Mouse (Mus musculus): ENCODE measurements around the gene Mfsd14a.

The Mfsd14a gene

DNA sequence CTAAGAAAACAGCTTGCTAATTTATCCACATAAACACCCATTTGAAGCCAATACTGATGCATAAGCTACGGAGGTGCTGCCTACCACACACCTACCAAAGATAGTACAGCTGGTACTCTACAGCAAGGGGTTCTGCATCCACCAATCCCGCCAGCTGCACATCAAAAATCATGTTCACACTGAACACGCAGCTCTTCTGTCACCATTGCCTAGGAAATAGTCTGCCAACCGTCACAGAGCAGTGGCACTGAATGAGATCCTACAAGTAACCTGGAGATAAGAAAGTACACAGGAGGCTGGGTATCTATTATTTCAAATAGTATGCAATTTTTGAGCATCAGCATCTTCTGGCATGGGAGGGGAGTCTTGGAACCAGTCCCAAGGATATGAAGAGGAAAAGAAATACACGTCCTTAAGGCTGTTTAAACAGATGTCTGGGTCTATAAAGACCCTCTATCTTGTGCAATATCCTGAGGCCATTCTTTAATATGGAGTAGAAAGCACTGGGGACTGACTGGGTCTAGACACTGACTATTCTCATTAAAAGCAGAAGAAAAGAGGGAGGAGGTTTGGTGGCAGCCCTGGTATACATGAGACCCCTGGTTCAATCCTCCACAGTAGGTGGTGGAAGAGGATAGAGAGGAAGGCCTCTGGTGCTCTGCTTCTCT is 9.1 kb downstream of the Mfsd14a start:
- no peak for DNase-seq (ENCODE audit: extremely low read depth, low read depth, low spot score)

DNA sequence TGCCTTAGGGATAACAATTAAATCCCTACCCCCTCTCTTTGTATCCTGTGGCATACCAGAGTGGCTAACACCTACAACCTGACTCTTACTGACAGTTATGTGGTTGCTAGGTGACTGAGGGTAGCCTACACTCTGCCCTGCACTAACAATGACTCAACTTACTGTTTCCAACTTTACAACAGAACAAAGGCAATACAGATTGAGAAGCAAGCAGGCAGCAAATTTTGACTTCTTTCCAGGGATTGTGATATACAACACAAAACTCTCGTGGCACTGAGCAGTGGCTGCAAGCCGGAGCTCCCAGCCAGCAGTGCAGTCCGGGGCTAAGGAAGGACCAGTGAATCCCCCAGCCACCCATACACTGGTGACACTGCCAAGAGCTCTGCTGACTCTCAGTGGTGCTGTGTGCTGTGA is 10.4 kb downstream of the Mfsd14a start:
- DNase-seq (ENCODE audit: extremely low read depth, low read depth, low spot score) = peak; percentile 14

DNA sequence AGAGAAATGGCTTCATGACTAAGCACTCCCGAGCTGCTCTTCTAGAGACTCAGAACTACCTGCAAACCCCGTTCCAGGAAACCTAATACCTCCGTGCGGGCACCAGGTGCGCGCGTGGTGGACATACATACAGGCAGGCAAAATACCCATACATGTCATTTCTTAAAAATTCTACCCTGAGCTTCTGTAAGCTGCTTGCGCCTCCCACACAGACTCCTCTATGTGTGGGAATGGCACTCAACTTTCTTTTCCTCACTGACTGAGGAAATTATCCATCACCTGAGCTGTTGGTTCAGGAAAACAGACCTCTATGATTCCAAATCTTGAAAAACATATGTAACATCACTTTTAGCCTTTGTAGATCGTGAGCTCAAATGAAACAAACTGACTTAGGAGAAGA is 11.8 kb downstream of the Mfsd14a start:
- DNase-seq (ENCODE audit: extremely low read depth, low read depth, low spot score) = no peak

DNA sequence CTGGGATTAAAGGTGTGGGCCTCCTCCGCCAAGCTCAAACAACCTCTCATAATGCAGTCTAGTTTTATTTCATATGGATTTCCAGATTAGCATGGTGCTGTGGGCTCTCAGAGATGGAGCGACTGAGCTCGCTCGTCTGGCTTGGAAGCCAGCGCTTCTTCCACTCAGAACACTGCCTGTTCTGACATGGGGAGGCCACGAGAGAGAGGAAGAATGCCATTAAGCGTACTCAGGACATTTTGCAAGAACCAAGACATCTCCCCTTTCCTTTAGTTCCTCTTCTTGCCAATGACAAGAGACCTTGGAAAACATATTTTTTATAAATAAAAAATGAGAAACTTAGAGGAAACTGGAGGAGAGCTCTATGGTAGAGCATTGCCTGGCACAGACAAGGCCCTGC is 13.7 kb downstream of the Mfsd14a start:
- no peak for DNase-seq (ENCODE audit: extremely low read depth, low read depth, low spot score)

DNA sequence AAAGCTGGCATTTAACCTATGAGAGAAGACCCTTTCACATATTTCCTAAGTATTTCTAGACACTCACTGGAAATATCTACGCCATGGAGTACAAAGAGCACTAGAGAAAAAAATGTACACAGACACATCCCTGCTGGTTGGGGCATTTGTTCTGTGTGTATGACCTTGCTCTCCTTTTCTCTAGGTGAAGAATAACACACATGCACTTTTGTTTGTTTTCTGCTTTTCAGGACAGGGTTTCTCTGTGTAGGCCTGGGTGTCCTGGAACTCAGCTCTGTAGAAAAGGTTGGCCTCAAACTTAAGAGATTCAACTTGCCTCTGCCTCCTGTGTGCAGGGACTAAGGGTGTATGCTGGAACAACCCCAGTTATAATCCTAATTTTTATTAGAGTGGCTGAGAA is 16.1 kb downstream of the Mfsd14a start:
- DNase-seq (ENCODE audit: extremely low read depth, low read depth, low spot score) = no peak

DNA sequence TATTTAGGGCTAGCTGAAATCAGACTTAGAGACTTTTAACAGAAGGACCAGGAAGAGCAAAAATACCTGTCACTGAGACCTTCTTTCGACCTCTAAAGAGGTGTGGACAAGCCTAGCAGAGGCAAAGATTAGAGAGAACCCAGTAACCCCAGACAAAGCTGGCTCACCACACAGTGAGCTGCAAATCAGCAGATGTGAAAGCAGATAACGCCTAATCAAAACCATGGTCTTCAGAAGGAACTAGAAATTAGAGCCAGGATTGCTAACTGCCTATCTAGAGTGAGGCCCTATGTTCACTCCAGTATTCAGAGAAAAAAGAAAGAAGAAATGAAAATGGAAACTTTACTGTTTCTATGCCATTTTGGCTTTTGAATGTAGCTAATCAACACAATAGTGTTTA is 20.1 kb downstream of the Mfsd14a start:
- no peak for DNase-seq (ENCODE audit: extremely low read depth, low read depth, low spot score)

DNA sequence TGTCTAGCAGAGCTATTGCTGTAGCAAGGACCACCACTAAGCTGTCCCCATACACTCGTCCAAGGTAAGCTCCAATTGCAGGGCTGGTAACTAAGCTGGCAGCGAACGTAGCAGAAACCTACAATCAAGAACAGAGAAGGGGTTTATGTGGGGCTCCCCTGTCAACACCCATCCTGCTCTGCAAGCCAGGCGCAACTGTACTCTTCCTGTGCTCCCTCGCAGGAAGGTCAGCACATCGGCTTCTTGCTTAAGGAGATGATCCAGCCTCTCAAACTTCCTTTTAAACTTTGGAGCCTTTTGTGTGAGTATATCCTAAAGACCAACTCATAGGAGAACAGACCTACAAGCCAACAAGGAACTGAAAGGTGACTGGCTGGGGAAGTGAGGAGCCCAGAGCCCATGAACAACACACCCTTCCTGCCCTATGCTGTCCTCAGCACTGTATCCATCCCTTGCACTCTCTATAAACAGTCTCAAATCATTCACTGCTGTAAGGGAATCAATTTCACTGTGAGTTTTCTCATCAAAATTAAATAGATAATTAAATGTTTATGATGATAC is 20.6 kb downstream of the Mfsd14a start:
- no peak for DNase-seq (ENCODE audit: extremely low read depth, low read depth, low spot score)

DNA sequence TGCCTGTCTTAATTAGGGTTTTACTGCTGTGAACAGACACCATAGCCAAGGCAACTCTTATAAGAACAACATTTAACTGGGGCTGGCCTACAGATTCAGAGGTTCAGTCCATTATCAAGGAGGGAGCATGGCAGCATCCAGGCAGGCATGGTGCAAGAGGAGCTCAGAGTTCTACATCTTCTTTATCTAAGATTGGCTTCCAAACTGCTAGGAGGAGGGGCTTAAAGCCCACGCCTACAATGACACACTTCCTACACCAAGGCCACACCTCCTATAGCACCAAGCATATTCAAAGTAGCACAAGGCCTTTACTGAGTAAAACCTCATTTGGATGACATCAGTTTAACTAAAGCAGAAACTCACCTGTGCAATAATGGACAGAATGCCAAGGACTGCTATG is 22.5 kb downstream of the Mfsd14a start:
- no peak for DNase-seq (ENCODE audit: extremely low read depth, low read depth, low spot score)

DNA sequence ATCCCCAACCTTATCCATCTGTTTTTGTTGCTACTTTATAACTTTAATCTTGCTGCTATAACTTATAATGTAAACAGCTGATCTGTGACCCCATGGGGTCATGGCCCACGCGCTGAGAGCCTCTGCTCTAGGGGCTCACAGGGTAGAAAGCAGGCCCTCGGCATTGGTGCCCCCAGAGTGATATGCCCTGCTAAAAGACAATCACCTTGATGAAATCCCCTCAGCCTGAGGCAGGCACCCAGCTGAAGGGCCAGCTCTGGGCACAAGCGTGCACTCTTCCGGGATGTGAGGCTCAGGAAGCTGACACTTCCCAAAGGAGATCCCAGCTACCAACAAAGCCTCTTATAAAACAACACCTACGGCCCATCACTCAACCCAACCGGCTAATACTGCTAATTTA is 23.9 kb downstream of the Mfsd14a start:
- no peak for DNase-seq (ENCODE audit: extremely low read depth, low read depth, low spot score)

DNA sequence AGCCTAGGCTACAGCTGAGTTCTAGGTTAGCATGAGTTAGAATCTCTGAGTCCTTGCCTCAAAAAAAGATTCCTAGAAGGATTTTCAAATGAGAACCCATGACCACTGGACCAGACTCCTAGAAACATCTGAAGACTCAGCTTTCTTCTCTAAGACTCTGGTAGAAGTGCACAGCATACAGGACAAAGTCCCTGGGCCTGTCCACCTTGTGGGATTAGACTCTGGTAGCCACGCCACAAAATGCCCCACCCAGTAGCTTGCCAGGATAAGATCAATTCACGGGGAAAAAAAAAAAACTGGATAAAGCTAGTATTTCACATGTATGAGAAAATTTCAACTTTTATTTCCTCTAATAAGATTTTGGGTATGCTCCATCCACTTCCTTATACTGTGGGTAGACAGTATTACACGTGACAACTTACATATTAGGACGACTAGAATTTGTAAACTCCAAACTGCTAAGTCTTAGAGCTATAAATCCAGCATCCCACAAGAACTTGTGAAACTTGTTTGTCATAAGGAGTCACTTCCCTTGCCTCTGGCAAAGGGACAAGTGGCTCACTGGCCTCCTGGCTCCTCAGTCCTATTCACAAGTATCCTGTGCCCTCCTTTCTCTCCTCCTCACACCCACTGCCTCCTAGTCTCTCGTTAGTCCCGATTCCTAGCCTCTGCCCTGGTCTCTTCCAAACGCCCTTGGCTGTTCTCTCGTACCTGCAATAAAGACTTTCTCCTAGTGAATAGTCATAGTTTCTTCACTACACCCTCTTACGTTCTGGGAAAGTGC is 24.6 kb downstream of the Mfsd14a start:
- peak; percentile 67 for DNase-seq (ENCODE audit: extremely low read depth, low read depth, low spot score)

DNA sequence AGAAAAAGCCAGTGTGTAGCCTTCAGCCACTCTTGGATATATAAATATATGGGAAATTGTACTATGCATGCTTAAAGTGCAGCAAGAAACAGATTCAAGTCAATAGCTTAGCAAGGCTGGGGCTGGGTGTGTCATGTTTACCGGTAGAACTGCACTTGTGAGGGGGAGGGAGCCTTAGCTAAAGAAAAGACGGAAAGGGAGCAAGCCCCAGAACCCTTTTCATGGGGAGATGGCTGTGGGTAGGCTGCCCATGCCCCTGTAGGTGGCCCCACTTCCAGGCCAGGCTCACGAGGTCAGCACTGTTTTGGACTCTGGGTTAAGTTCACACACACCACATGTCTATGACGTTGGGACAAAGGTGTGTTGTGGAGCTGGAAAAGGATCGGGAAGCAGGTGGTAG is 26.7 kb downstream of the Mfsd14a start:
- no peak for DNase-seq (ENCODE audit: extremely low read depth, low read depth, low spot score)

DNA sequence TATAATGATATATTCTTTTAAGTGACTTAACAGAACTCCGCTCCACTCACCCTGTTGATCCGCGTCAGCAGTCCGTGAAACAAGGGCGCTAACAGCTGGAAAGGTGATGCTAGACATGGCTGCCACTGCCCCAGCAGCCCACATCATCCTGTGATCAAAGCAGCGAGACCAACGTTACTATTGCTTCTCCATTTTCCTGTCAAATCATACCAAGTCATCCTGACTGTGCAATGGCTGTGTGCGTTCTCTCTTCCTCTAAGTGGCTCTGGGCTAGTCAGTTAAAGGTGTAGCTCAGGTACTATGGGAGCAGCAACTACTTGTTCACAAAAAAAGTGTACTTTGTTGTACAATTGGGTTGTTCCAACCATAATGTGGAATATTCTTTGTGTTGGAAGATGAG is 27.6 kb downstream of the Mfsd14a start:
- DNase-seq (ENCODE audit: extremely low read depth, low read depth, low spot score) = no peak

DNA sequence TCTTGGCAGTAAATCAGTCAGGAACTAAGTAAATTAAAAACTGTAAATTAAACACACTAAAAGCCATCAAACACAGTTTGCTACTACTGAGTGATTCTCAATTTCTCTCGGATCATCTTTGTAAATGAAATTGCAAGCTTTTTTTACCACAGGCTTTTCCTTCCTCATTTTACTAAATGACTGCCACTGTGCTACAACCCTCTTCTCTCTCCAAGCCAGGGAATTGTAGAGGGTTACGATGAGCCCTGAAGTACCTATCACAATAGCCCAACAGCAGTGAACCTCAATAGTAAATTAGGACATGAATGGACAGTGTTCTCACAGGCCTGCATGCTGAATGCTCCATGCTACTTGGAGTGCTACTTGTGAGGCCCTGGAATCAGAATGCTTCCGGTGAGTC is 28.4 kb downstream of the Mfsd14a start:
- DNase-seq (ENCODE audit: extremely low read depth, low read depth, low spot score) = no peak

DNA sequence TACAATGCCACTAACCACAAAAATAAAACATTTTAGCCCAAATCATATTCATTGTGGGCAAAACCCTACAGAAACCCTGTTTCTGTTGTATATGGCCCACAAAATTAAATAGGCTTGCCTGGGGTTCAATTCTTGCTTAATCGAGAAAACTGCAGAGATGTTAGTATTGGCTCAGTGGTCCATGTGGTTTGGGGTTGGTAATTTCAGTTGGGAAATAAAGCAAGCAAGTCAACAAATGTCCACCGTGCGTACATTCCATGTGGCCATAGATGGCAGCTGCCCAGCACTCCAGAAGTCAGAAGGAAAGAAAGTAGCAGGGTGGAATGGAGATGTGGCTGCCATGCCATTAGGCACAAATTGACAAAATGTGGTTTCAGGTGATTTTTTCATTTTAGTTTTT is 29.5 kb downstream of the Mfsd14a start:
- no peak for DNase-seq (ENCODE audit: extremely low read depth, low read depth, low spot score)

DNA sequence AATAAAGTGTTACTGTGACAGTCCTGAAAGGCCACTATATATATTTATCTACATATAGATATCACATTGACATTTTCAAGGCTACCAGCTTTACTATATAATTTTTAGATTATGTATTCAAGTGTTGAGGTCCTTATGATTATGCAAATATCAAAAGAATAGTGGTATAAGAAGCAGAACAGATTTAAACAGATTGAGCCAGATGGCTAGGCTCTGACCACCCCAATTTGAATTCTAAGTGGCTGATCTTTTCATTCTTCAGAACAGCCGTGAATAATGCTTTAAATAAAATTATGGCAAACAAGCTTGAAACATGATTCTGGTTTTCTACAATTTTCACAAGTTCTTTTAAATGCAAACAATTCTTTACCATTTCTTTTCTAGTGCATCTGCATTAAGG is 31.0 kb downstream of the Mfsd14a start:
- no peak for DNase-seq (ENCODE audit: extremely low read depth, low read depth, low spot score)

DNA sequence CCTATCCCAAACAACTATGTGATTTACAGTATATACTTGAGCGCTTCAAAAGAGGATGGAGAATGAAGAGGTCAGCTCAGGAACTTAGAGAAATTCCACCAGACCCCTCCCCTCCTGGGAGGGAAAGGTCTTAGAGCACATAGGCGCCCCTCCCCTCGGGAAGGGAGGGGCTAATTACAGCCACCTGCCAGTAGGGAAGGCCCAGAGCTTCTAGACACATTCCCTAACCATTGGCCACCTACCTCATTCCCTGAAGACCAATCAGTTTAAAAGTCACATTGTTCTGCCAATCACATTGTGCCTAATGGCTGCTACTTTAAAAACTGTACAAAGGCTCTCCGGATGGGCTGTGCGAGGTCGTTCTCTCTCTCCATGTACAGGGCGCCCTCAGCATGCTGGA is 39.8 kb downstream of the Mfsd14a start:
- no peak for DNase-seq (ENCODE audit: extremely low read depth, low read depth, low spot score)

DNA sequence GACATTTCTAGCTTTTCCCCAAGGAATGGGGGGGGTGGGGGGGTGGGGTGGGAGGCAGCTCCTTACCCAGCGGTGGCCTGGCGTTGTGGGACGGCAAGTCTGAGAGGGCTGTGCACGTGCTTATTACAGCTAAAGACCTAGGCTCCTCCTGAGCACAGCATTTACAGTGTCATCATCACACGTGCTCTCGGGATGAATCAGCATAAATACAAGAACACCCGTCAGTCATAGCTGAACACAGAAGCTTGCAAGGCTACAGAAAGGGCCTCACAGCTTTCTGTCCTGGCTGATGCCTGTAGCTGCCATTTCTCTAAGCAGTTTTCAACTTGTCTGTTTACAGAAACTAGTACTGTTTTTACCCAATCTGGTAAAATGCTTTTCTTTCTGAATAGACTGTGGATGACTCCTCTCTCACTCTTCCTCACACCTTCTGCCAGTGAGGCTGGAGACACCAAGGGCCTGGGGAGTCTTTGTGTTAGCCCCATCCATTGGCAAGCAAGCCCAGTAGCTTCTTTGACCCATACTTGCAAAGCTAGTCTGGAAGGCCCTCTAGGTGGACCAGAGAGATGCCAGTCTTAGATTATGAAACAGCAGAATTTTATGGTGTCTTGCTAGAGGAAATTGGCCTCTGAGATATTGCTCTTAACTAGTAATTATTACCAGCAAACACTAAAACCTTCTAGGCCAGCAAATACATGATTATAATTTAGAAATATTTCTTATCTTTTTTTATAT is 41.7 kb downstream of the Mfsd14a start:
- DNase-seq (ENCODE audit: extremely low read depth, low read depth, low spot score) = no peak

DNA sequence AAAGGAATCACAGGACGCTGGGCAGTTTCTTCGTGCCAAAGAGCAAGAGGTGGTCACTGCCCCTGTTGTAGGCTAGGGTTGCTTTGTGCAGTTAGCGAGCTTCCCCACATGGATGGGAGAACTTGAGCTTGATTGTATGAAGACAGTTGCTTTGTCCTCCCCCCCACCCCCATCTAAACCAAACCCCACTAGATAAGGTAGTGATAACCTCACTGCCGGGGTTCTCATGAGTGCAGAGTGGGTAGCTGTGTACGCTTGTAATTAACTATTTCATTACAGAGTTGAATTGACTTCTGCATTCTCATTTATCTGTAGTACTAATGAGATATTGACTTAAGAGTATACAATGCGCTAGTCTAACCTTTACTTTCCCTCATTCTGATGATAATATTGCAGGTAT is 43.6 kb downstream of the Mfsd14a start:
- no peak for DNase-seq (ENCODE audit: extremely low read depth, low read depth, low spot score)

DNA sequence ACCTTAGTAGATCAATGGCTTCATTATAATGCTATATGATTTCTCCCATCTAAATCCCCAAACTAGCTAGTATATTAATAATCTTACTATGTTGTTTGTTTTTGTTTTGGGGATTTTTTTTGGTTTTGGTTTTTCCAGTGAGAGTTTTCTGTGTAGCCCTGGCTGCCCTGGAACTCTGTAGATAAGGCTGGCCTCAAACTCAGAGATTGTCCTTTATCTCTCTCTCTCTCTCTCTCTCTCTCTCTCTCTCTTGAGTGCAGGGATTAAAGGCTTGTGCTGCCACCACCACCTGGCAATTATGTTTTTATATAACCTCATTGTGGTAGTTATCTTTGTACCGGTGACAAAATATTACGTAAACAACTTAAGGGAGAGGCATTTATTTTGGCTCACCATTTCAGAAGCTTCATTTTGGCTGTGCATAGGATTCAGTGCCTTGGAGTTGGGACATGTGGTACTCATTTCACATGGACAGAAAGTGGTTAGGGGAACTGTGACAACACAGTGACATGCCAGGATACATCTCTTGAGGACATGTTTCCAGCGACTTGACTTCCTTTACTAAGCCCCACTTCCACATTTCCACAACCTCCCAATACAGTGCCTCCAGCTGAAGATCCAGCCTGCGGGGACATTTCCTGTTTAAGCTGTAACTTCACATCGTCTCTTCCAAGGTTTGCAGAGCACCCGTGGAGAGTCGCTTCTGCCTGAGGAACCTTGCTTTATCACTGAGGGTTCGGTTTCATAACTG is 47.0 kb downstream of the Mfsd14a start:
- DNase-seq (ENCODE audit: extremely low read depth, low read depth, low spot score) = peak; percentile 18

DNA sequence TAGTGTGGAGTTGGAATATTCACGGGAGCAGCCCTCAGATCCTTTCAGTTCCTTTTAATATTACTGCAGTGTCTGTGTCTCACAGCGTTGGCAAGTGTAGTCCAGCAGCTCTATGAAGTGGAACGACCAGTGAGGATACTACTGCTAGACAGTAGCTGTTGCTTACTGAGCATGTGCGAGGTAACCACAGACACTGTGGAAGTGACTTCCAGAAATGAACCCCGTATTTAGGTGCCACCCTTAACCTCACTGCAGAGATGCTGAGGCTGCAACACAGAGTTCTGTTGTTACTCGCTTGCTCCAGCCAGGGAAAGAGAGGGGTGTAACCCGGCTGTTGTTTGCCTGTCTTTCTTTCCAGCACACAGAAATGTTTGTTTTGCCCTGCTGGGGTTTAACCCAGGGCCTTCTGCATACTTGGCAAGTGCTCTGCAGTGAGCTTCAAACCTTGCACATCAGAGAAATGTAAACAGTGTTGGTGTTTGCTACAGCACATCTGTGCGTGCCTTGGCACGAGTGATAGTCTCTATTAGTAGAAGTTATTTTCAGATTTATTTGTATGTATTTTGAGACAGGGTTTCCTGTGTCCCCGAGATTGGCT is 48.1 kb downstream of the Mfsd14a start, which contains the start of gene Trmt13:
Gene Trmt13, minus strand, starts transcription at position 293 of the 598 bp plus-strand sequence.
- DNase-seq (ENCODE audit: extremely low read depth, low read depth, low spot score) = no peak

DNA sequence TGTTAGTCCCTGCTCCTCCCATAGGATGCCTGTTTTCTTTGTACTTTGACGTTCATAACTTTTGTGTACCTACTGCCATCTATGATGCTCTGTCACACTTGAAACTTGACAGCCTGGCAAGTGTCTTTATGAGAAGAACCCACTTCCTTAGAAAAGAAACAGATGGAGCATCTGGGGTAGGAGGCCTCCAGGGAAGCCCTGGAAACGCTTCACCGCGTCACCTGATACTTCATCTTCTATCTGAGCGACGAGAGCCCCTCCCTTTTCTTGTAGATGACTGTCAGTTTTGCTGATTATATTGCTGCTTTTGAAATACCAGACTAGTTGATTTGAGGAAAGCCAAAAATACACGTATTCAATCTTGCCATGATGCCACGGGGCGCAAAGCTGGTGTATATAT is 57.9 kb downstream of the Mfsd14a start:
- DNase-seq (ENCODE audit: extremely low read depth, low read depth, low spot score) = no peak

All from fat pad, adult 2 months (tissue).